Mouse (Mus musculus) layer of hippocampus, adult 9-10 months (tissue): Measurements from ENCODE around the gene Gse1.
A peak's percentile ranks its signal among the peaks of the same experiment; 100 is the strongest.

Experiments
- DNase-seq: peaks from one replicate; pipeline ENCODE4 v3.0.0; 2022; ENCODE audit warnings: low spot score

Gse1 gene

GRCm38 (mm10) chr8:120227891-120228591 lies at the start of gene Gse1:
TSS of gene Gse1 (plus strand) at chr8:120228456.
- DNase-seq: no peak

GRCm38 (mm10) chr8:120179027-120179431 lies 49.2 kb upstream of the Gse1 start:
- peak; percentile 88 for DNase-seq

- no peak for DNase-seq
These were observed 47.7 kb upstream of the Gse1 start for GRCm38 (mm10) chr8:120180445-120180970.

- no peak for DNase-seq
These were observed 47.0 kb upstream of the Gse1 start for GRCm38 (mm10) chr8:120181274-120181673.

- no peak for DNase-seq
These were observed 46.3 kb upstream of the Gse1 start for GRCm38 (mm10) chr8:120181861-120182414.

GRCm38 (mm10) chr8:120184366-120184765 lies 43.9 kb upstream of the Gse1 start:
- no peak for DNase-seq

- DNase-seq: no peak
These were observed 43.1 kb upstream of the Gse1 start for GRCm38 (mm10) chr8:120184850-120185792.

GRCm38 (mm10) chr8:120186454-120186853 lies 41.8 kb upstream of the Gse1 start:
- no peak for DNase-seq

GRCm38 (mm10) chr8:120188510-120188909 lies 39.7 kb upstream of the Gse1 start:
- no peak for DNase-seq

GRCm38 (mm10) chr8:120189440-120189839 lies 38.8 kb upstream of the Gse1 start:
- no peak for DNase-seq

GRCm38 (mm10) chr8:120190107-120190809 lies 38.0 kb upstream of the Gse1 start:
- DNase-seq: no peak

GRCm38 (mm10) chr8:120190810-120191413 lies 37.3 kb upstream of the Gse1 start:
- DNase-seq: peak; percentile 39

- no peak for DNase-seq
These were observed 36.6 kb upstream of the Gse1 start for GRCm38 (mm10) chr8:120191633-120192032.

GRCm38 (mm10) chr8:120192118-120192517 lies 36.1 kb upstream of the Gse1 start:
- DNase-seq: no peak

GRCm38 (mm10) chr8:120201351-120201750 lies 26.9 kb upstream of the Gse1 start:
- no peak for DNase-seq

- no peak for DNase-seq
These were observed 25.7 kb upstream of the Gse1 start for GRCm38 (mm10) chr8:120202546-120202945.

GRCm38 (mm10) chr8:120204736-120205360 lies 23.4 kb upstream of the Gse1 start:
- DNase-seq: no peak

- no peak for DNase-seq
These were observed 22.3 kb upstream of the Gse1 start for GRCm38 (mm10) chr8:120205916-120206315.

- DNase-seq: no peak
These were observed 20.9 kb upstream of the Gse1 start for GRCm38 (mm10) chr8:120207364-120207763.

- DNase-seq: no peak
These were observed 20.1 kb upstream of the Gse1 start for GRCm38 (mm10) chr8:120208113-120208512.

GRCm38 (mm10) chr8:120211345-120211744 lies 16.9 kb upstream of the Gse1 start:
- DNase-seq: no peak
